Mouse (Mus musculus): ENCODE results near the gene Zrsr1. TPM values are rescaled to one million over a fixed set of nuclear protein-coding genes. Genes with fewer than 3 reads are reported as not detected.
A peak's percentile ranks its signal among the peaks of the same experiment; 100 is the strongest.

Gene Zrsr1
- polyA plus RNA-seq, 1 experiment from 2014 or later = 4.3 TPM

DNA sequence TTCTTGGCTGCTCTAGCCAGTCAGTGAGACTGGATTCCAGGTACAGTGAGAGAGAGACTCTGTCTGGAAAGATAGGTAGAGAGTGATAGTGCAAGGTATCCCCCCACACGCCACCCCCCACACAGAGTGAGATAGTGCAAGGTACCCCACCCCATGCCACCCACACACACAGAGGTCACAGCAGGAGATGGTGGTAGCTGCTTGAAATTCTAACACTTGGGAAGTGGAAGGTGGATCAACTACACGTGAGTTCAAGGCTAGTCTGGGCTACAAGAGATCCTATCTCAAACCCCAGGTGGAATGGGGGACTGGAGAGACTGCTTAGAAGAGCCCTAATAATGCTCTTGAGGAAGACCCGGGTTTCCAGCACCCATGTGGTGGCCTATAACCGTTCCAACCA is 9.2 kb downstream of the Zrsr1 start:
- DNase-seq (ENCODE audit: low spot score, missing footprints) = no peak
- peaks cover 8% of the 10 kb centered on the region for H3K4me1 ChIP-seq (ENCODE audit: control insufficient read depth, insufficient read depth, low read length)
- no peaks in the 10 kb centered on the region for H3K27me3 ChIP-seq (ENCODE audit: control insufficient read depth, insufficient read depth, low read length)
- peak overlapping the region; percentile 56 for H3K4me3 ChIP-seq (ENCODE audit: low read depth, low read length)
- no peak for ATAC-seq (ENCODE audit: low FRiP score)
- no peaks in the 10 kb centered on the region for H3K36me3 ChIP-seq (ENCODE audit: control insufficient read depth, insufficient read depth, low read length)
- no peaks in the 10 kb centered on the region for H3K9me3 ChIP-seq (ENCODE audit: control insufficient read depth, low read length)
- H3K9ac ChIP-seq (ENCODE audit: low read length) = peak overlapping the region; percentile 69
- WGBS = 48% methylated on average over 4 of the region's 4 CpGs
- H3K27ac ChIP-seq (ENCODE audit: low read depth, low read length) = no peak overlapping the region
- peak overlapping the region; percentile 76 for H3K4me2 ChIP-seq

DNA sequence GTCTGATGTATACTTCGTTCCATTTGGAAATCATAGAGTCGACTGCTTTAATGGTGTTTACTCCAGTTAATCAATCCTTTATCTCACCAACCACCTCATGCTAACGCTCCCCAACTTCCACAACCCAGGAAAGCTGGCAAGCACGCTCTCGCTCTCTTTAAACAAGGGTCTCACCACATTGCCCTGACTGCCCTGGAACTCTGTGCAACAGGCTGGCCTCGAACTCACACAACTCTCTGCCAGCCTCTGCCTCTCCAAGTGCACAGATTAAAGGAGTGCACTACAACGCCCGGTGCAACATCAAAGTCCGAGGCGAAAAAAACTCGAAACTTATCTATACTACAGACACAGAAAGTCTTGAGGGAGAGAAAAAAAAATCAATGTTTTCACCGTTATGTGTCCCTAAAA is 9.7 kb downstream of the Zrsr1 start:
- Histone ChIP-seq H3K4me3 (ENCODE audit: low read depth, low read length) (peak overlapping the region; percentile 56), H3K36me3 (ENCODE audit: control insufficient read depth, insufficient read depth, low read length) (no peaks in the 10 kb centered on the region), H3K4me2 (peak overlapping the region; percentile 76), H3K4me1 (ENCODE audit: control insufficient read depth, insufficient read depth, low read length) (peaks cover 8% of the 10 kb centered on the region), H3K27ac (ENCODE audit: low read depth, low read length) (peak overlapping the region; percentile 89), H3K9ac (ENCODE audit: low read length) (peak overlapping the region; percentile 69), H3K27me3 (ENCODE audit: control insufficient read depth, insufficient read depth, low read length) (no peaks in the 10 kb centered on the region), H3K9me3 (ENCODE audit: control insufficient read depth, low read length) (no peaks in the 10 kb centered on the region)
- WGBS = 4% methylated on average over 12 of the region's 12 CpGs
- ATAC-seq (ENCODE audit: low FRiP score) = peak; percentile 51
- DNase-seq (ENCODE audit: low spot score, missing footprints) = peak; percentile 90

GRCm38 (mm10) chr11:22981984-22982757 is 10.4 kb downstream of the Zrsr1 start, which contains the start of the genes Gm28048 and Commd1:
Gene Gm28048, minus strand, starts transcription at chr11:22982090.
Gene Commd1, minus strand, starts transcription at chr11:22982382.
- DNase-seq (ENCODE audit: low spot score, missing footprints) (peak; percentile 100), ATAC-seq (ENCODE audit: low FRiP score) (peak; percentile 94)
- peak within 1 kb of the TSS; percentile 69 for H3K9ac ChIP-seq (ENCODE audit: low read length)
- peak within 1 kb of the TSS; percentile 76 for H3K4me2 ChIP-seq
- H3K27me3 ChIP-seq (ENCODE audit: control insufficient read depth, insufficient read depth, low read length) = no peaks in the 10 kb centered on the region
- H3K36me3 ChIP-seq (ENCODE audit: control insufficient read depth, insufficient read depth, low read length) = no peaks in the 10 kb centered on the region
- H3K27ac ChIP-seq (ENCODE audit: low read depth, low read length) = peak within 1 kb of the TSS; percentile 89
- 4% methylated on average over 42 of the region's 42 CpGs for WGBS
- H3K9me3 ChIP-seq (ENCODE audit: control insufficient read depth, low read length) = no peaks in the 10 kb centered on the region
- peaks cover 8% of the 10 kb centered on the region for H3K4me1 ChIP-seq (ENCODE audit: control insufficient read depth, insufficient read depth, low read length)
- H3K4me3 ChIP-seq (ENCODE audit: low read depth, low read length) = peak within 1 kb of the TSS; percentile 56

- H3K9me3 ChIP-seq (ENCODE audit: control insufficient read depth, low read length) = no peaks in the 10 kb centered on the region
- no peaks in the 10 kb centered on the region for H3K36me3 ChIP-seq (ENCODE audit: control insufficient read depth, insufficient read depth, low read length)
- peaks cover 8% of the 10 kb centered on the region for H3K4me1 ChIP-seq (ENCODE audit: control insufficient read depth, insufficient read depth, low read length)
- ATAC-seq (ENCODE audit: low FRiP score) (no peak), DNase-seq (ENCODE audit: low spot score, missing footprints) (peak; percentile 81)
- 71% methylated on average over 6 of the region's 6 CpGs for WGBS
- no peak overlapping the region for H3K9ac ChIP-seq (ENCODE audit: low read length)
- no peak overlapping the region for H3K27ac ChIP-seq (ENCODE audit: low read depth, low read length)
- H3K27me3 ChIP-seq (ENCODE audit: control insufficient read depth, insufficient read depth, low read length) = no peaks in the 10 kb centered on the region
- no peak overlapping the region for H3K4me2 ChIP-seq
- H3K4me3 ChIP-seq (ENCODE audit: low read depth, low read length) = no peak overlapping the region
These were observed 11.0 kb downstream of the Zrsr1 start for GRCm38 (mm10) chr11:22982846-22983245.

DNA sequence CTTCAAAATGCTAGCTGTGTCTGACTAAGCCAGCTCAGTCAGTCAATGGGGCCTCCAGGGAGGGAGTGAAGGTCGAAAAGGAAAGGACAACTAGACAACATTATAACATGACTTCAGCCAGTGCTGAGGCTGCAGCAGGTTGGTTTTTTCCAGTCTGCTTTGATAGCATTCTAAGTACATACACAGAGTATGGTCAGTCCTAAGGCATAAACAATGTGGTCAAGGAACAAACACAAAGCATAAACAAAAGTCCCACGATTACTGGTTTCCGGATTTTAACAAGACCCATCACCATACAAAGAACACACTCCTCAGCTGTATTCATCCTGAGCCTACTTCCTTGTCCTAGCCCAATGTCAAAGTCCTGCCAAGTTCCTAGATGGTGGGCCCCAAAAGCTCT is 13.7 kb downstream of the Zrsr1 start:
- Histone ChIP-seq H3K27ac (ENCODE audit: low read depth, low read length) (no peak overlapping the region), H3K9ac (ENCODE audit: low read length) (no peak overlapping the region), H3K4me3 (ENCODE audit: low read depth, low read length) (no peak overlapping the region), H3K4me2 (no peak overlapping the region), H3K36me3 (ENCODE audit: control insufficient read depth, insufficient read depth, low read length) (no peaks in the 10 kb centered on the region), H3K27me3 (ENCODE audit: control insufficient read depth, insufficient read depth, low read length) (no peaks in the 10 kb centered on the region), H3K4me1 (ENCODE audit: control insufficient read depth, insufficient read depth, low read length) (peaks cover 12% of the 10 kb centered on the region), H3K9me3 (ENCODE audit: control insufficient read depth, low read length) (no peaks in the 10 kb centered on the region)
- DNase-seq (ENCODE audit: low spot score, missing footprints) = peak; percentile 67
- no peak for ATAC-seq (ENCODE audit: low FRiP score)
- 86% methylated on average over 3 of the region's 3 CpGs for WGBS

- Histone ChIP-seq H3K4me2 (no peak overlapping the region), H3K9me3 (ENCODE audit: control insufficient read depth, low read length) (no peaks in the 10 kb centered on the region), H3K27me3 (ENCODE audit: control insufficient read depth, insufficient read depth, low read length) (no peaks in the 10 kb centered on the region), H3K4me3 (ENCODE audit: low read depth, low read length) (no peak overlapping the region), H3K4me1 (ENCODE audit: control insufficient read depth, insufficient read depth, low read length) (peaks cover 13% of the 10 kb centered on the region), H3K27ac (ENCODE audit: low read depth, low read length) (no peak overlapping the region), H3K36me3 (ENCODE audit: control insufficient read depth, insufficient read depth, low read length) (no peaks in the 10 kb centered on the region), H3K9ac (ENCODE audit: low read length) (no peak overlapping the region)
- 60% methylated on average over 2 of the region's 2 CpGs for WGBS
- DNase-seq (ENCODE audit: low spot score, missing footprints) = peak; percentile 92
- no peak for ATAC-seq (ENCODE audit: low FRiP score)
These were observed 15.6 kb downstream of the Zrsr1 start for GRCm38 (mm10) chr11:22987357-22987756.

DNA sequence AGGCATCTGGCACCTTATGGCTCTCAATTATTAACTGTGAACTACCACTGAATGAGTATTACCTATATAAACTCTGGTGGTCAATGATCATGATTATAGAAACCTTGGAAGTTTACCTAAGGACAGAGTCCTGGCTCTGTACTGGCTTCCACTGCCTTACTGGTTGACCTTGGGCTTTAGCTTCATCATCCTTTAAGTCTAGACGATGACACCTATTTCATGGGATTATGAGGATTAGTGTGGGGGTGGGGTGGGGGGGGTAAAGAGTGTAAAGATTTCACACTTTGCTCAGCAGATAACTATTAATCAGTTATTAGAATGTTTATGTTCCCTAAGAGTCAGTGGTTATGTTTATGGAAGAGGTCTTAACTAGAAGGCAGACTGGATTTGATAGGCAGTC is 18.0 kb downstream of the Zrsr1 start:
- H3K9me3 ChIP-seq (ENCODE audit: control insufficient read depth, low read length) = no peaks in the 10 kb centered on the region

DNA sequence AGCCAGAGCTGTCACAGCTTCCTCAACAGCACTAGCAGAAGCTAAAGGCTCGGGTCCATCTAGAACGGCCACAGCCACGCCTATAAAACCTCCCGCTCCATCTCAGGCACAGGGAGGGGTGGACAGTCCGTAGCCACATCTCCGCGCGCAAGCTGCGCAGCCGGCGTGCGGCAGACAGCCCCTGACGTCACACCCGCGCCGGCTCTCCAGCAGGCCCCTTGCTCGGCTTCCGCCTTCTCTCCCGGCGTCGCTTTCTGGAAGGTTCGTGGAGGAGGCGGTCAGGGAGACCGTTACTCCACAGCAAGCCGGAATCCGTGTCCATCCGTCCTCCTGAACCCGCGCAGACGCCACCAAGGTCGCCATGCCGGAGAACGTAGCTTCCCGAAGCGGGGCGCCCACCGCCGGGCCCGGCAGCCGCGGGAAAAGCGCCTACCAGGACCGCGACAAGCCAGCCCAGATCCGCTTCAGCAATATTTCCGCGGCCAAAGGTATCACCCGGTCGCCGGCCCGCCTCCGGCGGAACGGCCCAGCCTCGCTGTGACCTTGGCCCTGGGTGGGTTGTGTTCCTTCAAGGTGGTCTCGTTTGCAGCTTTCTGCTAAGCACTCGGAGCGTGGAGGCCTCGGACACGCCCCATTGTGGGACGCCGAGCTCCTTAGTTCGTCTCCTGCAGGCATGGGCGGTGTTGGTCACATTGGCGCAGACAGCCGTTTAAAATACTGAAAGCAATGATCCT is 18.8 kb downstream of the Zrsr1 start, which contains the start of gene Cct4:
Cct4 (plus strand) TSS at position 127 of the 734 bp plus-strand sequence.
- Histone ChIP-seq H3K9ac (ENCODE audit: low read length) (peak within 1 kb of the TSS; percentile 92), H3K27me3 (ENCODE audit: control insufficient read depth, insufficient read depth, low read length) (no peaks in the 10 kb centered on the region), H3K9me3 (ENCODE audit: control insufficient read depth, low read length) (no peaks in the 10 kb centered on the region), H3K36me3 (ENCODE audit: control insufficient read depth, insufficient read depth, low read length) (peaks cover 5% of the 10 kb centered on the region; the same call in 1 of the 2 replicates), H3K4me3 (ENCODE audit: low read depth, low read length) (peak within 1 kb of the TSS; percentile 76), H3K4me1 (ENCODE audit: control insufficient read depth, insufficient read depth, low read length) (peaks cover 13% of the 10 kb centered on the region), H3K27ac (ENCODE audit: low read depth, low read length) (peak within 1 kb of the TSS; percentile 76), H3K4me2 (peak within 1 kb of the TSS; percentile 62)
- DNase-seq (ENCODE audit: low spot score, missing footprints) = peak; percentile 99
- under 1% methylated on average over 61 of the region's 66 CpGs for WGBS
- ATAC-seq (ENCODE audit: low FRiP score) = peak; percentile 98

More for the DNA sequence above, 18.0 kb downstream of the Zrsr1 start:
- Histone ChIP-seq H3K27me3 (ENCODE audit: control insufficient read depth, insufficient read depth, low read length) (no peaks in the 10 kb centered on the region), H3K36me3 (ENCODE audit: control insufficient read depth, insufficient read depth, low read length) (peaks cover 4% of the 10 kb centered on the region; the same call in 1 of the 2 replicates), H3K27ac (ENCODE audit: low read depth, low read length) (peak overlapping the region; percentile 76), H3K4me1 (ENCODE audit: control insufficient read depth, insufficient read depth, low read length) (peaks cover 13% of the 10 kb centered on the region), H3K4me2 (peak overlapping the region; percentile 62), H3K4me3 (ENCODE audit: low read depth, low read length) (peak overlapping the region; percentile 76), H3K9ac (ENCODE audit: low read length) (peak overlapping the region; percentile 92)
- ATAC-seq (ENCODE audit: low FRiP score) (0 out of 2 replicates have a peak, but pooled peaks have one; percentile 12), DNase-seq (ENCODE audit: low spot score, missing footprints) (peak; percentile 78)
- 48% methylated on average over 1 of the region's 1 CpGs for WGBS

Measured in midbrain, embryonic 11.5 days (tissue).